Mouse (Mus musculus) frontal cortex, postnatal 25 days (tissue): Measurements from ENCODE around the gene Pde6b.

Experiments used
- DNase-seq, 2 experiments: peaks; one replicate each; pipeline ENCODE4 v3.0.0; 2022; ENCODE audit warnings: low spot score in 2 of 2

The Pde6b gene

GRCm38 (mm10) chr5:108388201-108388600 is at the start of gene Pde6b:
TSS of gene Pde6b (plus strand) at chr5:108388391.
- no peak for DNase-seq

DNA sequence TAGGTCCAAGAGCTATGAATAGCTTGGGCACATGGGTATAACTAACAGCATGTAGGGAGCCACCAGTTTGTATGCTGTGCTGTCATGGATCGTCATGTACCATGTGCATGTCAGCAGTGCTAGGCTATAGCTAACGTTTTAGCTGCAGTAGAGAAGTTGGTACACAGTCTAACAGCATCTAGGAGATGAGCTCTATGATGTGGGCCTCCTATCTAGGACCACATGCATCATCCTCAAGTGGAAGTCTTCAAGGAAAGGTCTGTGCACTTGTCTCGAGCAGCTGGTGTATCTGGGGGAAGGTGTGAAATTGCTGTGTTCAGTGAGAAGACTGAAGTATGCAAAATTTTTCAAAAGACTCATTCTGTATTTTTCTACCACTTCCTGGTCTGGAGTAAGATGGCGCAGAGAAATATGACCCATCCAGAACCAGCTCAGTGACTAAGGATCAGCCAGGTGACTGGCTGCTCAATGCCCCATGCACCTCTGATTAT is 44.5 kb upstream of the Pde6b start:
- no peak for DNase-seq

- no peak for DNase-seq
Measured at GRCm38 (mm10) chr5:108345313-108346071, 42.7 kb upstream of the Pde6b start.

GRCm38 (mm10) chr5:108347843-108348242 is 40.3 kb upstream of the Pde6b start:
- DNase-seq, result no peak

- no peak for DNase-seq
Measured at GRCm38 (mm10) chr5:108349511-108350148, 38.6 kb upstream of the Pde6b start.

DNA sequence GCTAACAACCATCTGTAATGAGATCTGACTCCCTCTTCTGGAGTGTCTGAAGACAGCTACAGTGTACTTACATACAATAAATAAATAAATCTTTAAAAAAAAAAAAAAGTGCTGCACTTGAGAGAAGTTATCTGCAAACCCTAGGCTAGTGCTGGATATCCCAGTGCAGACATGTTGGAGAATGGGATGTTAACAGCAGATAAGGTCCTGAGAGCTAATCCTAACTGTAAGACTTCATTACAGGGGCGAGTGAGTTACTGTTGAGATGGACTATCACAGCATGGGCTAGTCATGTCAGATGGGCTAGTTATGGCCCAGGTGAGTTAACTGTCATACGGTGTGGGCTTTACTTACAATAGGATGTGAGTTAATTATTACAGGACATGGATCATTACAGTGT is 34.1 kb upstream of the Pde6b start:
- DNase-seq, result no peak

DNA sequence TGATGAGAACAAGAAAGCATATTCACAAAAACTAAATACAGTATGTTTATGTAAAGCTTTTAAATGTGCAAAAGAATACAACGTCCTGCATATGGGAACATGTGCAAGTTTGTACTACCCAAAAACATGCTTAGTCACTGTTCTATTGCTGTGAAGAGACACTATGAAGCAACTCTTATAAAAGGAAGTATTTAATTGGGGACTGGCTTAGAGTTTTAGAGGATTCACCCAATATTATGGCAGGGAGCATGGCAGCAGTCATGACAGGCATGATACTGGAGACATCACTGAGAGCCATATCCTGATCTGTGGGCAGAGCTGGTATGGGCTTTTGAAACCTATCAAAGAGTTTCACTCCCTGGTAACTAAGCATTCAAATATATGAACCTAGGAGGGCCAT is 30.3 kb upstream of the Pde6b start:
- no peak for DNase-seq

DNA sequence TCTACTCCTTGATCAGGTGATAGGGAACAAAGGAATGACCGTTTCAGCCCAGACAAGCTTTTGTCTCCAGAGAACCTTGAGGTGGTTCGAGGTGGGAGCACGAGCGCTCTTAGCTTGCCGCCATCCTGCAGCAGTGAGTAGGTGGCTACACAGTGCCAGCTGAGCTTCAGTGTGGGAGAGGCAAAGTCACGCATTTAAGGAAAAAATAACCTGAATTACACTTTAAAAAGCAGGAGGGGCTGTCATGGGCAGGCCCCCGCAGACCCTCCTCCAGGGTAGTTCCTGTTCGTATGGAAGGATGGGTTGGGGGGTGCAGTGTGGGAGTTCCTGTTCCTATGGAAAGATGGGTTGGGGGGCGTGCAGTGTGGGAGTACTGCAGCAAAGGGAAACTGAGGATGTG is 28.7 kb upstream of the Pde6b start:
- DNase-seq, result no peak

GRCm38 (mm10) chr5:108360211-108360610 is 28.0 kb upstream of the Pde6b start:
- no peak for DNase-seq

DNA sequence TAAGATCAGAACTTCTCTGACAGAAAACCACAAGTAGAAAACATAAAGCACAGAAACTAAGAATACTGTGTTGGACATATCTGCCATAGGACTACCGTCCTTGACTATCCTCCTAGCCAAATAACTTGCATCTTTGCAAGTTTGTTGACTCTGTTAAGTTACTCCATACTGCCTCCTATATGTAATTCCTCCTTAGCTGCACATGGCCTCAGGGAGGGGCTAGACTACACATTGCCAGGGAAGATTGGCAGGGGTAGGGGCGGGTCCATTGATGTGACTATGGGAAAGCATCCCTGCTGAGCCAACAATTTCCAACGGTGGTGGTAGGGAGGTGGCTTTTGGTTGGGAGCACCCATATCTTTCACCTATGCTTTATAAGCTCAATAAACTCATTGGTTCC is 25.9 kb upstream of the Pde6b start:
- no peak for DNase-seq

DNA sequence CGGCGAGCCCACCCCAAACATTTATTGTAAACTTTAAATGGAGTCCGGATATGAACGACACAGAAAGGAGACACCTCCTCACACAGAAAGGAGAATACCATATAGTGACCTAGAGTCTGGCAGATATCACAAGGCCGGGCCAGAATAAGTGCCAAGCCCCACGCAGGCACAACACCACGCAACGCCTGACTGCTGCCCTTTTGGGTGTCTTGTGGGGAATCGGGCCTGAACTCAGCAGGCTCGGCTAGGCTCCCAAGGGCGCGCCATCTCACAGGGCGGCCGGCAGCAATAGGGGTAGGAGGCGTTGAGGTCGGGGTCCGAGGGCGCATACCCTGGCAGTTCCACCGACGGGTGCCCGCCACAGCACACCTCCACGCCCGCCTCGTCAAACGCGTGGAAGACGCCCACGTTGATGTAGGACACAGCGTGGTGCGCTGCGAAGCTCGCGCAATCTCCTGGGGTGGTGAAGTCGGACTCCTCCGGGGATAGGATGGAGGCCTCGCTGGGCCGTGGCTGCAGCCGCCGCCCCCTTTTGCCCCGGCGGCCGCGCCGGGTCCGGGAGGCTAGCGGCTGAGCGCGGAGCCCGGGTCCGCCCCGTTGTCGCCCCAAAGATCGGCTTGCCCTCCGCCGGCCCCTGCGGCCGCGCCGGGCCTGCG is 21.7 kb upstream of the Pde6b start:
- DNase-seq, result no peak

DNA sequence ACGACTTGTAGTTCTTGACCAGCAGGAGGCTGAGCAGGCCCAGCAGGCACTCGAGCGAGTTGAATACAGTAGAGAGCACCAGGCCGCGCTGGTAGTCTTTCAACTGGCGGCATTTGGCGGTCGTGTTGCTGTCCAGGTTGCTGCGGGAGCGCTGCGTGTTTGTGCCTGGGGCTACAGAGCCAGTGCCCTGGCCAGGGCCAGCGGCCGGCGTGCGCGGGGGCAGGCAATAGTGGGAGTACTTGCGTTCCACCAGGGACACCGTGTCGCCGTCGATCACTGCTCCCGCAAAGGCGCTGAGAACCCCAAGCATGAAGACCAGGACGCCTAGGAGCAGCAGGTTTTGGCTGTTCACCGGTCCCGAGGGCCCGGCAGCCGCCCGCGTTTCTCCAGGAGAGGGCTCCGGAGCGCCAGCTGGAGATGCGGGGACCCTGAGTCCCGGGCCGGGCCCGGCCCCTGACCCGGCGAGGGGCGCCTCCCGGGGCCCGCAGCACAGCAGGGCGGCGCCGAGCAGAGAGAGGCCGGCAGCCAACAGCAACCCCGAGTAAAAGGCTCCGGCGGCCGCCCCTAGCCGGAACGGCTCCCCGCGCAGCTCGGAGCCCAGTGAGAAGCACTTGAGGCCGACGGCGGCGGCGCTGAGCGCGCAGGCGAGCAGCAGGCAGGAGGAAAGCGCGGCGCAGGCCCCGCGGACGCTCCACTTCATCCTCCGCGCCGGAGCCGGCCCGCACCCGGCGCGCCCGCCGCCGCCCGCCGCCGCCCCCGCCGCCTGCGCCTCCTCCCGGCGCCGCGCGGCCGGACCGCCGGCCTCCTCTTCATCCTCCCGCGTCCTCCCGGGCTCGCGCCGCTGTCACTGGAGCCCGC is 21.0 kb upstream of the Pde6b start:
- peak; percentile 44 to 49 for DNase-seq

GRCm38 (mm10) chr5:108367871-108368332 is 20.3 kb upstream of the Pde6b start, which contains the start of gene Gm42517:
TSS of gene Gm42517 (minus strand) at chr5:108367922.
- DNase-seq, result no peak

DNA sequence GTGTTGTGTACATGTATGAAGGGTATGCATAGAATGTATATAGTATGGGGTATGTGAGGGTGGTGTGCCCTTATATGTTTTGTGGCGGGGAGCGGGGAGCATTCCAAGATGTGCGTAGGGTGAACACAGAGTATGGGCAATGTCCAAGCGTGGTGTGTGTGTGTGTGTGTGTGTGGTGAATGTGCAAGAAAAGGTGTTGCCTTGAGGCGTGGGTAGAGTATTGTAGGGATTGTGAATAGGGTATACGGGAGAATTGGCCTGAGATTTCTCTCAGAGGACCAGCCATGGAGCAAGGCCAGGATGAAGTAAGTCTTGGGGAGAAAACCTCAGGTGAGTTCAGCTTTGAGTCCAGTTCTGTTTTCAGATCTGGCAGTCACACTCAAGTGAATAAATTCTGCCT is 19.7 kb upstream of the Pde6b start:
- no peak for DNase-seq

- peak; percentile 81 to 88 for DNase-seq
Measured at GRCm38 (mm10) chr5:108368851-108369621, 19.2 kb upstream of the Pde6b start.

DNA sequence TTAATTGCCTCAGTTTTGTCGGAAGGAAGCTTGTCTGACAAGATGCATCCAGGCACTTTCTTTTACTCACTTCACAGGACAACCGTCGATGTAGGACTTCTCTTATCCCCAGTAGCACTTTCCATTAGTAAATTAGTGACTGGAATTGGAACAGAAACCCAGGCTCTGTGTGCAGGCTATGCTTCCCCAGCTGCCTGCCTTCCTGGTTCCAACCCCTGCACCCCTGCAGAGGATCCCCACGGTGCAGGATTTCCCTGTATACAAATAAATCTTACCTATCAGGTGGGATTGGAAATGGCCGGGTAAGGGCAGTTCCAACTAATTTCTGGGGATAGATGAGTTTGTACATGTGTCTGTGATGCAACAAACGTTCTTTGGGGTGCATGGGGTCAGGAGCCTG is 18.2 kb upstream of the Pde6b start:
- no peak for DNase-seq

DNA sequence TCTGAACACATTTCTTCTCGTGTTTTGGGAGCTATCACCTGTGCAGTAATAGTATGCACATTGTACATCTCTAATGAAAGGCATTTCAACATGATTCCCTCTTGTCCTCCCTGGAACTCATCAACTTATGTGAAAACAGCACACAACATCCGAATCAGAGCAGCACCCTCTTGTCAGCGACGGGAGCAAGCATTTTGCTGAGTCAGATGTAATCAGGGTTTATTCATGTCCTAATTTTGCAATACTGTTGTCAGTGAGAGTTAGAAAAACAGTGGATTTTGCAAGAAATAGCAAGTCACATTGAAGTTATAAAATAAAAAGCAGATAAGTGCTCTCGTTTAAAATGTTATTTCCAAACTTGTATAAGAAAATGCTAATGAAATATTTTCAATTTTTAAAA is 14.1 kb upstream of the Pde6b start:
- no peak for DNase-seq

DNA sequence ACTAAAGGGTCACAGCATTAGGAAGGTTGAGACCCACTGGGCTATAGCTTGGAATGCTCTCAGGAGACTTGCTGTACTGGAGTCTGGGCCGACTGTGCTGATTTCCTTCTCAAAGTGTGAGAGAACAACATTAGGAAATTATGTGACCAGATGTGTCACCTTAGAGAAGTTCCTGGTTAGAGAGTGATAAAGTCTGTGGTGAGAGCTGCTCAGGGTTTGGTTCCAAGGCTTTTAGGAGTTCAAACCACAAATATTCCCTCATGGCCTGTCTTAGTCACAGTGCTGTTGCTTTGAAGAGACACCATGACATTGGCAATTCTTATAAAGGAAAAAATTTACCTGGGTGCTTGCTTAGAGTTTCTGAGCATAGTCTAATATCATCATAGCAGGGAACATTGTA is 12.1 kb upstream of the Pde6b start:
- no peak for DNase-seq

GRCm38 (mm10) chr5:108378346-108378745 is 9.8 kb upstream of the Pde6b start:
- no peak for DNase-seq

- no peak for DNase-seq
Measured at GRCm38 (mm10) chr5:108385632-108386031, 2.6 kb upstream of the Pde6b start.

DNA sequence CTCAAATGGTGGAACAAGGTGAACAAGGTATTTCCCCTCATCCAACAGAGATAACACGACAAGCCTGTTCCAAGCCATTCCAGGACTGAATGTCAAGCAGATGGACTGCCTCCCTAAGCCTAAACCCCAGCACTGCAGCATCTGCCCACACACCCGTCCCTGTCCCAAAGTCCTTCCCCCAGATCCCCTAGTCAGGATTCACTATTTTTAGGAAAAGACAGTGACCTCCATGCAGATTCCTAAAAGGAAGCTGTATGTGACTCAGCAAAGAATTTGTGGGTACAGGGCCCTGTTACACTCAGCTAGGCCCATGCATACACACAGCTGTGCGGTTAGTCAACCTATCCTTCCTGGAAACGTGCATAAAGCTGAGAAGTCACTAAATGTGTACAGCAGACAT is 1.7 kb upstream of the Pde6b start:
- DNase-seq, result no peak
